Mouse (Mus musculus) bone marrow, adult 2 months (tissue): ENCODE data around the gene Tcte2.

Source experiments
- CTCF ChIP-seq: fragments of 200-500 bp; IDR thresholded peaks from 2 replicates; pipeline ENCODE4 v1.5.1; 2011; ENCODE audit warnings: low read length, control low read depth; ENCODE audit not compliant: control insufficient read depth, insufficient read depth
- POLR2A ChIP-seq: fragments of 200-500 bp; IDR thresholded peaks from 2 replicates; pipeline ENCODE4 v1.6.1; 2011; ENCODE audit warnings: low read depth, mild to moderate bottlenecking, control low read depth, low read length, borderline replicate concordance; ENCODE audit not compliant: control insufficient read depth

GRCm38 (mm10) chr17:13797691-13798090 lies 36.1 kb upstream of the Tcte2 start:
- TF ChIP-seq CTCF: no peak
- TF ChIP-seq POLR2A: no peak
